Mouse (Mus musculus) embryo, embryonic 10 days (tissue): ENCODE measurements around the gene Upk1a.

Experiments used
- DNase-seq: peaks from one replicate; pipeline ENCODE4 v3.0.0-alpha.2; 2015; ENCODE audit warnings: low spot score

The Upk1a gene

GRCm38 (mm10) chr7:30572969-30573368 is 39.7 kb downstream of the Upk1a start:
- DNase-seq = no peak

GRCm38 (mm10) chr7:30572389-30572788 is 40.3 kb downstream of the Upk1a start:
- DNase-seq = no peak

GRCm38 (mm10) chr7:30567555-30567954 is 45.1 kb downstream of the Upk1a start:
- DNase-seq = no peak

DNA sequence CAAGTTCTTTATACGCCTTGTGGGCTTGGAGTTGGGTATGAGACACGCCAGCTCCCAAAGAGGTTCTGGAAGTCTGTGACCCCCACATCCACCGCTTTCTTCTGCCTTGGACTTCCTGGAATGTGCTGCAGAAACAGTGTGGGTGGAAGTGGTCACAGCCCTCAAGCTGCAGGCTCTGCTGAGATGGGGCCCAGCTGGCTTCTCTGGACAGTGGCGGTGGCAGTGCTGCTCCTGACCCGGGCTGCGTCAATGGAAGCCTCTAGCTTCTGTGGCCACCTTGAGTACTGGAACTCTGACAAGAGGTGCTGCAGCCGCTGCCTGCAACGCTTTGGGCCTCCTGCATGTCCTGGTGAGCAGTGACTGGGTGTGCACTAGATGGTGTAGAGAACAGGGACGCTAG is 46.6 kb downstream of the Upk1a start:
- DNase-seq = no peak

DNA sequence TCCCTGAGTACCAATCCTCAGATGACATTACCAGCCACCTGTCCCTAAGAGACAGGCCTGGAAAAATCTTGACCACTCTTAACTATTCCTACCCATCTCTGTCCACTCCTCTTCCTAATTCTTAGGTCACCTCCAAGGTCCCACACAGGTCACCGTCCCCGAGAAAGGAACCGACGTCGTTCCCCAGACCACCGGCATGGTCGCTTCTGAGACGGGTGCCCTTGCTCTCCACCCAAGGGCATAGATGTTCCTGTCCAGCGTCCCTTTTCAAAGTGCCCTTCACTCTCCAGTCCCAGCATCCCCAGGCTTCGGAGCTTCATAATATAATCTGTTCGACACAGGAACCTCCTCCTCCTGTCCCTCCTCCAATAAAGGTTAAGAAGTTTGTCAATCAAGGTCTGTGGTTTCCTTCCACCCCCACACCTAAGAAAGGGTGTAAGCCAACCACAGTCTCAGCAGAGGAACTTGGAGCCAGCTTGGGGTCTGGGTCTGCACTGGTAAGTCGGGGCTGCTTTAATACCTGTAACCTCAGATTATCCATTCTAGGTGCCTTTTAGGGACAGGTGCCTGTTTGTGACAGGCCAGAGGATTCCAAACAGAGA is 47.6 kb downstream of the Upk1a start, which contains the start of gene Igflr1:
TSS of gene Igflr1 (plus strand) at position 458 of the 602 bp plus-strand sequence.
- no peak for DNase-seq

DNA sequence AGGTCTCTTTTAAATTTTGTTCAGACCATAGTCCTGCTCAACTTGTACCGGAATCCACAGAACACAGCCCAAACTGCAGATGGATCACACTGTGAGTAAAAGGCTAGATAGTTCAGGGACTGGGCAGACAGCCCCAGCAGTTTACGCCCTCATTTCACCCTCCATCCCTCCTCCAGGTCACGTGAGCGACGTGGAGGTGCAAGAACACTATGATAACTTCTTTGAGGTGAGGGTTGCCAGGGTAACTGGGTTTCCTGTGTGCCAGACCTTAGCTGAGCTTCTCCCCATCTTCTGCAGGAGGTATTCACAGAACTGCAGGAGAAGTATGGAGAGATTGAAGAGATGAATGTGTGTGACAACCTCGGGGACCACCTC is 48.8 kb downstream of the Upk1a start:
- DNase-seq = no peak

GRCm38 (mm10) chr7:30563117-30563905 is 49.3 kb downstream of the Upk1a start, which contains the start of the genes U2af1l4, Gm49396 and Psenen:
U2af1l4 (plus strand) TSS chr7:30563301.
Gm49396 (plus strand) TSS chr7:30563344.
Psenen (minus strand) TSS chr7:30563627.
- peak; percentile 100 for DNase-seq

DNA sequence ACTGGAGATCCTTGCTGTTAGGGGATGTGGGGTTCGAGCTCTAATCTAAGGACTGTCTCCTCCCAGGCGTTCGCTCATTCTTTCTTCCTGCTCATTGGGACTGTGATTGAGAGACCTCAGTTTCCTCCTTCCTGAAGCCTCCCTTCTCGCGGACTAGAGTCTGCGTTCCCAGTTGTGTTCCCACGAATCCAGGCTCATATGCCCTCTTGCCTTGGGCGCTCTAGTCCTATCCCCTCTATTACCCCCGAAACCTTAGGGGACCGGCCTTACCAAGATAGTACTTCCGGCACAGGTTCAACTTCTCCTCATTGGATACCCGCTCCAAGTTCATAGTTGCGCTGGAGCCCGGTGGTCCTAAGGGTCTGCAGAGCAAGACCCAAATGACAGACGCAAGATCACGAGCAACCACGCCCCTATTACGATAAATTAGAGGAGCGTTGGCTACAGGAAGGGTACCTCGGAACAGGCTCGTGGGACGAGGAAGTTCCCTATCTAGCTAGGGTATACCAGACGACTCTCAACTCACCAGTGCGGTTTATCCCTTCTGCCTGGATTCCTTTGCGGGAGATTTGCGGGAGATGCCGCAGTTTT is 50.0 kb downstream of the Upk1a start:
- DNase-seq = peak; percentile 62

DNA sequence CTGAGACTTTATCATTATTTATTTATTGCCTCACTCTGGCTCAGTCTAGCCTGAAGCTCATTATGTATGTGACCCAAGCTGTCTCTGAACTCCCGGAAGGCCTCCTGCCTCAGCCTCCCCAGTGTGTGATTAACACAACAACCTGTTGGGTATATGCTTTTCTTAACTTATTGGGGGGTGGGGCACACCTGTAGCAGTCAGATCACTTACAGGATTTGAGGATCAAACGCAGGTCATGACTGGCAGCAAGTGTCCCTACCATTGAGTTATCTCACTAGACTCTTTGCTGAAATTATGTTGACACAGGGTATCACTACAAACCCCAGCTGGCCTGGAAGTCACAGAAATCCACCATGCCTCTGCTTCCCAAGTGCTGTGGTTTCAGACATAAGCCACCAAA is 52.4 kb downstream of the Upk1a start:
- no peak for DNase-seq

- peak; percentile 96 for DNase-seq
Observed at GRCm38 (mm10) chr7:30559443-30559954, 53.1 kb downstream of the Upk1a start, which contains the start of gene Lin37. Lin37 (minus strand) TSS chr7:30559838.

DNA sequence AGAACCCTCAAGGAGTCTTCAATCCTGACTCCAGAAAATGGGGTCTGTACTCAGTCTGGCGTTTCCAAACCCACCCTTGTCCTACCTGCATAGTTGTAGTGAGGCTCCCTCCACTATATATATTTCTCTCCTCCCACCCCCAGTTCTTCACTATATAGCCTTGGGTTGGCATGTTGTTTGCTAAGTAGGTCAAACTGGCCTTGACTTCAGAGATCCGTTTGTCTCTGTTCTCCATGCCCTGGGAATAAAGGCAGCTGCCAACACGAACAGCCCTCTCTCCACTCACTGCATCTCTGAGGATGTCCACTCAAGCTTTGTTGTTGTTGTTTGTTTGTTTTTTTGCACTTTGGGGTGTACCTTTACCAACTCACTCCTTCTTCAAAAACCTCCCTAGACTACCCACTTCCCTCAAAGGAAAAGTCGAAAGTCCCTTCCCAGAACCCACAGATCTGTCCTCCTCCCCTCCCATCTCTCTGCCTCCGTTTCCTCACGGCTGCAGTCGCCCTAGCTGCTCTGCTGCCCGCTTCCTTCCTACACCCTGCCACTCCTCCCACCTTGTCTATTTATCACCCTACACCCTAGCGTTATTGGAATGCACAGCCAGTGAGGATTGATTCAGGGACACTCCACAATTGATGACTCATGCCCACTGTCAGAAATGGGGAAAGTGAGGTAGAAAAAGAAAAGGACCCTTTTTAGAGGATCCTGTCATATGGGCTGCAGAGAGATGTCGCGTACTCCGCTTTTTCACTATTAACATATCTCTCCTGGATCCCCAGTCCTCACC is 53.8 kb downstream of the Upk1a start:
- DNase-seq = no peak

GRCm38 (mm10) chr7:30557901-30558514 is 54.6 kb downstream of the Upk1a start:
- no peak for DNase-seq

DNA sequence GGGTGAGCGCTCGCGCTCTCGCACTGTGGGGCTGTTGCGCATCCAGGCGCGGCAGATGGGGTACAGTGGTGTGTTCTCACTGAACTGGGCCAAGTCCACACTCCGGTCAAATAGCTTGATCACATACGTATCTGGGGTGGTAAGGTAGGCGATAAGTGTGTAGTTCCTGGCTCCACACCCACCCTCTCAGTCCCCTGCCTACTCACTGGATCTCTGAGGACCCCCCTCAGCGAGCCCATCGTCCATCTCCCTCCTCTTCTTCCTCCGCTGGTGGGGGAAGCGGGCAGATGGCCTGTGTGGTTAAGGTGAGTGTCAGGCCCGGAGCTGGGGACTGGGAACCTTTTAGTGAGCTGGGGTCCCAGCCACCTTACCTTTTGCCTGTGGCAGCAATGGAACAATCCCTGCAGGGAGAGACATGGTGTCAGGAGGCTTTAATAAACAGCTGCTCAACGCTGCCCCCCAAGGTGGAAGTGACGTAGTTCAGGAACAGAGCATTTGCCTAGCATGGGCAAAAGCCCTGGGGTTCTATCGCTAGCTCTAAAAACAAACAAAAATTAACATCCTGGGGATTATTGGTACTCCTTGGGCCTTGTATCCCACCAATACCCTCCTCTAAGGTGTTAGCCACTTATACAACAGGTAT is 55.6 kb downstream of the Upk1a start:
- no peak for DNase-seq

- DNase-seq = no peak
Observed at GRCm38 (mm10) chr7:30553810-30554584, 58.6 kb downstream of the Upk1a start.
